Mouse (Mus musculus) embryonic facial prominence, embryonic 11.5 days (tissue): ENCODE results near the gene Pfn1. TPM values are rescaled to one million over a fixed set of nuclear protein-coding genes. Genes with fewer than 3 reads are reported as not detected.

Experiments
- ATAC-seq: fragments of 200-750 bp; cut with Nextera tagmentation; replicated peaks from 2 replicates; pipeline ENCODE4 v1.8.0; 2017; ENCODE audit warnings: low read depth; ENCODE audit not compliant: insufficient number of reproducible peaks, low FRiP score, low TSS enrichment
- DNase-seq: peaks from one replicate; pipeline ENCODE4 v3.0.0-alpha.2; 2015; ENCODE audit warnings: low spot score
- H3K27ac ChIP-seq: fragments of 300-500 bp; sonication (generic); replicated peaks from 2 replicates; pipeline ENCODE4 v1.5.1; 2014; ENCODE audit warnings: mild to moderate bottlenecking, low read depth, low read length, control low read depth
- H3K27me3 ChIP-seq: fragments of 300-500 bp; sonication (generic); 2 replicates; pipeline ENCODE4 v1.6.1; 2014; ENCODE audit warnings: mild to moderate bottlenecking, low read length, moderate library complexity, mixed read lengths; ENCODE audit not compliant: control insufficient read depth, insufficient read depth
- H3K36me3 ChIP-seq: fragments of 300-500 bp; sonication (generic); replicated peaks from 2 replicates; pipeline ENCODE4 v1.6.1; 2014; ENCODE audit warnings: low read depth, mild to moderate bottlenecking, low read length, moderate library complexity, mixed read lengths; ENCODE audit not compliant: control insufficient read depth, insufficient read depth
- H3K4me1 ChIP-seq: fragments of 300-500 bp; sonication (generic); 2 replicates; pipeline ENCODE4 v1.6.1; 2014; ENCODE audit warnings: low read length, mixed read lengths; ENCODE audit not compliant: control insufficient read depth, insufficient read depth
- H3K4me2 ChIP-seq: fragments of 300-500 bp; sonication (generic); 2 replicates; pipeline ENCODE4 v1.6.1; 2014; ENCODE audit warnings: low read depth, mild to moderate bottlenecking, control low read depth, low read length, moderate library complexity
- H3K4me3 ChIP-seq: fragments of 300-500 bp; sonication (generic); 2 replicates; pipeline ENCODE4 v1.5.1; 2014; ENCODE audit warnings: low read depth, low read length, control low read depth
- H3K9ac ChIP-seq: fragments of 300-500 bp; sonication (generic); replicated peaks from 2 replicates; pipeline ENCODE4 v1.6.1; 2014; ENCODE audit warnings: mild to moderate bottlenecking, control low read depth, low read length
- H3K9me3 ChIP-seq: fragments of 300-500 bp; sonication (generic); replicated peaks from 2 replicates; pipeline ENCODE4 v1.6.1; 2016; ENCODE audit warnings: mild to moderate bottlenecking, low read length, inconsistent platforms, mixed read lengths; ENCODE audit not compliant: control insufficient read depth
- WGBS: fragments of 180-500 bp; shearing (Covaris S2); extraction: QIAGEN DNeasy Blood & Tissue Kit; methylation state at CpG from one replicate; pipeline ENCODE4 v1.1.7; 2014; 5-methylcytosine and 5-hydroxymethylcytosine counted together
- polyA plus RNA-seq: library from polyadenylated mRNA; unstranded; fragments of >200 nt; fragmentation: Nextera tagmentation; extraction: Ambion mirVana; gene quantifications from 2 replicates; pipeline ENCODE4 v1.2.1, GENCODE M21; 2014

Gene Pfn1
- polyA plus RNA-seq, 1 experiment from 2014 or later, result 1,669 TPM

- no peak overlapping the region for H3K27ac ChIP-seq
- ATAC-seq (no peak), DNase-seq (peak; percentile 82)
- 66% methylated on average over 14 of the region's 14 CpGs for WGBS
- no peak overlapping the region for H3K9ac ChIP-seq
- no peak overlapping the region for H3K4me3 ChIP-seq
- peaks cover 12% of the 10 kb centered on the region for H3K36me3 ChIP-seq
- no peak overlapping the region for H3K4me2 ChIP-seq
- no peaks in the 10 kb centered on the region for H3K9me3 ChIP-seq
- no peaks in the 10 kb centered on the region for H3K27me3 ChIP-seq
- H3K4me1 ChIP-seq, result no peaks in the 10 kb centered on the region
Observed at GRCm38 (mm10) chr11:70605024-70605566, 49.3 kb downstream of the Pfn1 start.

Other genes starting within 250 kb of the Pfn1 start
- gene Pelp1, start 244.6 kb downstream of the Pfn1 start, polyA plus RNA-seq, result 34.9 and 39.4 TPM in 2 replicates
- 21.4 and 24.1 TPM in 2 replicates for gene Arrb2, start 222.0 kb downstream of the Pfn1 start, polyA plus RNA-seq
- 38.7 and 46.9 TPM in 2 replicates for gene Med11, start 202.7 kb downstream of the Pfn1 start, polyA plus RNA-seq
- gene Zmynd15, start 195.2 kb downstream of the Pfn1 start, polyA plus RNA-seq, result 0.18 and 0.26 TPM in 2 replicates
- 0.81 and 0.91 TPM in 2 replicates for gene Cxcl16, start 194.7 kb downstream of the Pfn1 start, polyA plus RNA-seq
- gene Tm4sf5, start 149.4 kb downstream of the Pfn1 start, polyA plus RNA-seq, result 0.36 TPM in 1 of 2 replicates, not detected in the other
- 0.45 TPM in 1 of 2 replicates, not detected in the other for gene Vmo1, start 140.0 kb downstream of the Pfn1 start, polyA plus RNA-seq
- gene Gltpd2, start 135.4 kb downstream of the Pfn1 start, polyA plus RNA-seq, result 0.46 TPM in 1 of 2 replicates, not detected in the other
- gene Psmb6, start 129.3 kb downstream of the Pfn1 start, polyA plus RNA-seq, result 827 and 878 TPM in 2 replicates
- not detected in 2 replicates for gene Gm40193, start 121.7 kb downstream of the Pfn1 start, polyA plus RNA-seq
- gene Pld2, start 114.6 kb downstream of the Pfn1 start, polyA plus RNA-seq, result 1.6 and 2.2 TPM in 2 replicates
- gene Mink1, start 91.8 kb downstream of the Pfn1 start, polyA plus RNA-seq, result 12.6 and 13.7 TPM in 2 replicates
- not detected in 2 replicates for gene 4930544D05Rik, start 38.8 kb downstream of the Pfn1 start, polyA plus RNA-seq
- not detected in 2 replicates for gene Chrne, start 35.4 kb downstream of the Pfn1 start, polyA plus RNA-seq
- 0.93 and 1.3 TPM in 2 replicates for gene Gp1ba, start 15.5 kb downstream of the Pfn1 start, polyA plus RNA-seq
- gene Rnf167, start 7.4 kb downstream of the Pfn1 start, polyA plus RNA-seq, result 81.9 and 92.8 TPM in 2 replicates
- 144 and 150 TPM in 2 replicates for gene Slc25a11, start 7.2 kb downstream of the Pfn1 start, polyA plus RNA-seq
- 30.7 and 40.4 TPM in 2 replicates for gene Eno3, start 2.6 kb upstream of the Pfn1 start, polyA plus RNA-seq
- 107 and 118 TPM in 2 replicates for gene Spag7, start 14.8 kb upstream of the Pfn1 start, polyA plus RNA-seq
- 4.4 and 7.3 TPM in 2 replicates for gene Camta2, start 33.5 kb upstream of the Pfn1 start, polyA plus RNA-seq
- 0.73 and 0.82 TPM in 2 replicates for gene Inca1, start 45.5 kb upstream of the Pfn1 start, polyA plus RNA-seq
- 7.5 and 8.3 TPM in 2 replicates for gene Kif1c, start 45.9 kb upstream of the Pfn1 start, polyA plus RNA-seq
- 6.7 and 7.3 TPM in 2 replicates for gene Zfp3, start 109.6 kb upstream of the Pfn1 start, polyA plus RNA-seq
- not detected in 2 replicates for gene Scimp, start 157.9 kb upstream of the Pfn1 start, polyA plus RNA-seq
- gene Rabep1, start 190.1 kb upstream of the Pfn1 start, polyA plus RNA-seq, result 36.2 and 36.6 TPM in 2 replicates